Mouse (Mus musculus) limb, embryonic 13.5 days (tissue): ENCODE results near the gene Ngb. TPM values are rescaled to one million over a fixed set of nuclear protein-coding genes. Genes with fewer than 3 reads are reported as not detected.

ENCODE experiments used
- ATAC-seq: fragments of 200-750 bp; cut with Nextera tagmentation; 2 replicates; pipeline ENCODE4 v1.8.0; 2017; ENCODE audit warnings: low read depth, moderate number of reproducible peaks, moderate TSS enrichment; ENCODE audit not compliant: low FRiP score
- H3K27ac ChIP-seq: fragments of 300-500 bp; sonication (generic); 2 replicates; pipeline ENCODE4 v1.5.1; 2015; ENCODE audit warnings: inconsistent platforms, mild to moderate bottlenecking, moderate library complexity
- H3K27me3 ChIP-seq: fragments of 300-500 bp; sonication (generic); 2 replicates; pipeline ENCODE4 v1.6.1; 2015; ENCODE audit warnings: mild to moderate bottlenecking, inconsistent platforms
- H3K36me3 ChIP-seq: fragments of 300-500 bp; sonication (generic); 2 replicates; pipeline ENCODE4 v1.6.1; 2015; ENCODE audit warnings: inconsistent platforms, mild to moderate bottlenecking, moderate library complexity
- H3K4me1 ChIP-seq: fragments of 300-500 bp; sonication (generic); 2 replicates; pipeline ENCODE4 v1.6.1; 2015; ENCODE audit warnings: inconsistent platforms
- H3K4me2 ChIP-seq: fragments of 300-500 bp; sonication (generic); replicated peaks from 2 replicates; pipeline ENCODE4 v1.6.1; 2015; ENCODE audit warnings: inconsistent platforms, mild to moderate bottlenecking, moderate library complexity
- H3K4me3 ChIP-seq: fragments of 300-500 bp; sonication (generic); 2 replicates; pipeline ENCODE4 v1.5.1; 2015; ENCODE audit warnings: moderate library complexity, mild to moderate bottlenecking, inconsistent platforms
- H3K9ac ChIP-seq: fragments of 300-500 bp; sonication (generic); 2 replicates; pipeline ENCODE4 v1.6.1; 2015; ENCODE audit warnings: mild to moderate bottlenecking, inconsistent platforms
- H3K9me3 ChIP-seq: fragments of 300-500 bp; sonication (generic); 2 replicates; pipeline ENCODE4 v1.6.1; 2016; ENCODE audit warnings: inconsistent platforms
- WGBS: fragments of 180-500 bp; shearing (Covaris S2); methylation state at CpG from one replicate; pipeline ENCODE4 v1.1.7; 2015; 5-methylcytosine and 5-hydroxymethylcytosine counted together
- polyA plus RNA-seq: library from polyadenylated mRNA; unstranded; fragments of >200 nt; fragmentation: Nextera tagmentation; extraction: Ambion mirVana; gene quantifications from 2 replicates; pipeline ENCODE4 v1.2.1, GENCODE M21; 2015

The Ngb gene
- polyA plus RNA-seq, 1 experiment from 2014 or later = 0.23 TPM

- Histone ChIP-seq H3K4me2 (no peak overlapping the region), H3K4me3 (no peak overlapping the region), H3K27ac (no peak overlapping the region), H3K9ac (no peak overlapping the region), H3K9me3 (no peaks in the 10 kb centered on the region), H3K4me1 (no peaks in the 10 kb centered on the region), H3K36me3 (no peaks in the 10 kb centered on the region), H3K27me3 (peaks cover 4% of the 10 kb centered on the region; the same call in 1 of the 2 replicates)
- ATAC-seq = no peak
- WGBS = 29% methylated on average over 4 of the region's 4 CpGs
Observed at GRCm38 (mm10) chr12:87088331-87088730, 14.0 kb downstream of the Ngb start.

GRCm38 (mm10) chr12:87087236-87087635, 15.1 kb downstream of the Ngb start:
- 63% methylated on average over 7 of the region's 7 CpGs for WGBS

GRCm38 (mm10) chr12:87082797-87083196, 19.5 kb downstream of the Ngb start:
- no peak for ATAC-seq
- Histone ChIP-seq H3K9ac (no peak overlapping the region), H3K27ac (no peak overlapping the region), H3K4me1 (no peaks in the 10 kb centered on the region), H3K4me2 (no peak overlapping the region), H3K4me3 (no peak overlapping the region), H3K27me3 (peaks cover 4% of the 10 kb centered on the region; the same call in 1 of the 2 replicates), H3K36me3 (no peaks in the 10 kb centered on the region), H3K9me3 (no peaks in the 10 kb centered on the region)
- 80% methylated on average over 8 of the region's 8 CpGs for WGBS

More at GRCm38 (mm10) chr12:87087236-87087635, 15.1 kb downstream of the Ngb start:
- H3K27ac ChIP-seq = no peak overlapping the region
- no peak overlapping the region for H3K4me2 ChIP-seq
- no peaks in the 10 kb centered on the region for H3K36me3 ChIP-seq
- H3K9ac ChIP-seq = no peak overlapping the region
- peaks cover 4% of the 10 kb centered on the region; the same call in 1 of the 2 replicates for H3K27me3 ChIP-seq
- no peak for ATAC-seq
- H3K4me1 ChIP-seq = no peaks in the 10 kb centered on the region
- H3K4me3 ChIP-seq = no peak overlapping the region
- H3K9me3 ChIP-seq = no peaks in the 10 kb centered on the region

- no peak overlapping the region for H3K4me2 ChIP-seq
- no peak for ATAC-seq
- H3K27ac ChIP-seq = no peak overlapping the region
- H3K9me3 ChIP-seq = no peaks in the 10 kb centered on the region
- no peaks in the 10 kb centered on the region for H3K4me1 ChIP-seq
- H3K4me3 ChIP-seq = no peak overlapping the region
- no peaks in the 10 kb centered on the region for H3K27me3 ChIP-seq
- WGBS = 80% methylated on average over 2 of the region's 2 CpGs
- H3K9ac ChIP-seq = no peak overlapping the region
- H3K36me3 ChIP-seq = no peaks in the 10 kb centered on the region
Observed at GRCm38 (mm10) chr12:87076610-87077009, 25.7 kb downstream of the Ngb start.

- H3K4me1 ChIP-seq = no peaks in the 10 kb centered on the region
- 65% methylated on average over 5 of the region's 5 CpGs for WGBS
- H3K4me3 ChIP-seq = no peak overlapping the region
Observed at GRCm38 (mm10) chr12:87070520-87070919, 31.8 kb downstream of the Ngb start.

GRCm38 (mm10) chr12:87066429-87066828, 35.9 kb downstream of the Ngb start:
- H3K4me1 ChIP-seq = no peaks in the 10 kb centered on the region
- 85% methylated on average over 5 of the region's 5 CpGs for WGBS
- H3K27me3 ChIP-seq = peaks cover 3% of the 10 kb centered on the region; the same call in 1 of the 2 replicates
- H3K9ac ChIP-seq = no peak overlapping the region
- H3K36me3 ChIP-seq = no peaks in the 10 kb centered on the region
- no peak overlapping the region for H3K4me3 ChIP-seq
- H3K4me2 ChIP-seq = no peak overlapping the region
- no peak overlapping the region for H3K27ac ChIP-seq
- H3K9me3 ChIP-seq = no peaks in the 10 kb centered on the region
- no peak for ATAC-seq

More at GRCm38 (mm10) chr12:87070520-87070919, 31.8 kb downstream of the Ngb start:
- ATAC-seq = no peak
- no peak overlapping the region for H3K9ac ChIP-seq
- no peaks in the 10 kb centered on the region for H3K36me3 ChIP-seq
- H3K27ac ChIP-seq = no peak overlapping the region
- no peaks in the 10 kb centered on the region for H3K27me3 ChIP-seq
- no peaks in the 10 kb centered on the region for H3K9me3 ChIP-seq
- H3K4me2 ChIP-seq = no peak overlapping the region

GRCm38 (mm10) chr12:87065446-87065845, 36.9 kb downstream of the Ngb start:
- ATAC-seq = no peak
- Histone ChIP-seq H3K4me1 (no peaks in the 10 kb centered on the region), H3K9me3 (no peaks in the 10 kb centered on the region), H3K4me3 (no peak overlapping the region), H3K4me2 (no peak overlapping the region), H3K36me3 (no peaks in the 10 kb centered on the region), H3K27me3 (peaks cover 3% of the 10 kb centered on the region; the same call in 1 of the 2 replicates), H3K27ac (no peak overlapping the region), H3K9ac (no peak overlapping the region)
- WGBS = 83% methylated on average over 11 of the region's 11 CpGs

- no peaks in the 10 kb centered on the region for H3K36me3 ChIP-seq
- no peak overlapping the region for H3K9ac ChIP-seq
- no peak for ATAC-seq
- no peaks in the 10 kb centered on the region for H3K9me3 ChIP-seq
- no peak overlapping the region for H3K27ac ChIP-seq
- no peak overlapping the region for H3K4me3 ChIP-seq
- peaks cover 42% of the 10 kb centered on the region for H3K27me3 ChIP-seq
- H3K4me2 ChIP-seq = no peak overlapping the region
- WGBS = 67% methylated on average over 17 of the region's 17 CpGs
- H3K4me1 ChIP-seq = no peaks in the 10 kb centered on the region
Observed at GRCm38 (mm10) chr12:87057066-87057465, 45.3 kb downstream of the Ngb start.

- ATAC-seq = no peak
- 70% methylated on average over 7 of the region's 7 CpGs for WGBS
- Histone ChIP-seq H3K4me3 (no peak overlapping the region), H3K27me3 (peaks cover 46% of the 10 kb centered on the region), H3K9ac (no peak overlapping the region), H3K36me3 (no peaks in the 10 kb centered on the region), H3K9me3 (no peaks in the 10 kb centered on the region), H3K4me1 (no peaks in the 10 kb centered on the region), H3K4me2 (no peak overlapping the region), H3K27ac (no peak overlapping the region)
Observed at GRCm38 (mm10) chr12:87054873-87055272, 47.5 kb downstream of the Ngb start.

GRCm38 (mm10) chr12:87052661-87053321, 49.5 kb downstream of the Ngb start:
- 32% methylated on average over 9 of the region's 16 CpGs for WGBS
- Histone ChIP-seq H3K27ac (no peak overlapping the region), H3K4me3 (no peak overlapping the region), H3K27me3 (peaks cover 46% of the 10 kb centered on the region), H3K4me1 (no peaks in the 10 kb centered on the region), H3K9me3 (no peaks in the 10 kb centered on the region), H3K36me3 (no peaks in the 10 kb centered on the region), H3K4me2 (0 out of 2 replicates have a peak overlapping the region, but pooled peaks have one; percentile 14), H3K9ac (no peak overlapping the region)
- ATAC-seq = no peak

GRCm38 (mm10) chr12:87047536-87047935, 54.8 kb downstream of the Ngb start:
- peaks cover 6% of the 10 kb centered on the region; the same call in 1 of the 2 replicates for H3K4me1 ChIP-seq
- no peak for ATAC-seq
- H3K36me3 ChIP-seq = no peaks in the 10 kb centered on the region
- H3K27ac ChIP-seq = no peak overlapping the region
- H3K4me3 ChIP-seq = no peak overlapping the region
- H3K9me3 ChIP-seq = no peaks in the 10 kb centered on the region
- H3K4me2 ChIP-seq = no peak overlapping the region
- 0 out of 2 replicates have a peak, but pooled peaks cover 7% of the 10 kb centered on the region for H3K27me3 ChIP-seq
- WGBS = 62% methylated on average over 3 of the region's 3 CpGs
- no peak overlapping the region for H3K9ac ChIP-seq
